Mouse (Mus musculus): ENCODE measurements around the gene Mfsd1.

Mfsd1 gene

DNA sequence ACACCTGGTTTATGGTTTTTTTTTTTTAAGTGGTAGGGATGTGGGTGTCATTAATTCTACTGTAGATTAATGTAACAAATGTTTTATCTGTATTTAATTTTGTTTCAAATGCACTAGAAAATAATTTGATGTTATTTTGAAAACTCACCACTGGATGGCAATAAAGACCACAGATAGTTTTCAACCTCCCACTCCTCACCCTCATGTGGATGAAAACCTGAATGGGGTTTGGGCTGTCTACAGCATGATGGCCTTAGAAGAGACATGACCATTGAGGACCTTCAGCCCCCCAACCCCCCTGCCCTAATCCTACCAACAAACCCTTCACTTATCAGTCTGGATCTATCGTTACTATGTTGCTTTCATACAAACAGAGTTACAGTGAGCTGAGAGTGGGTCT, 42.1 kb downstream of the Mfsd1 start:
- no peak for DNase-seq (ENCODE audit: low spot score)

GRCm38 (mm10) chr3:67643135-67643534, 60.6 kb downstream of the Mfsd1 start:
- no peak for DNase-seq (ENCODE audit: low spot score)

DNA sequence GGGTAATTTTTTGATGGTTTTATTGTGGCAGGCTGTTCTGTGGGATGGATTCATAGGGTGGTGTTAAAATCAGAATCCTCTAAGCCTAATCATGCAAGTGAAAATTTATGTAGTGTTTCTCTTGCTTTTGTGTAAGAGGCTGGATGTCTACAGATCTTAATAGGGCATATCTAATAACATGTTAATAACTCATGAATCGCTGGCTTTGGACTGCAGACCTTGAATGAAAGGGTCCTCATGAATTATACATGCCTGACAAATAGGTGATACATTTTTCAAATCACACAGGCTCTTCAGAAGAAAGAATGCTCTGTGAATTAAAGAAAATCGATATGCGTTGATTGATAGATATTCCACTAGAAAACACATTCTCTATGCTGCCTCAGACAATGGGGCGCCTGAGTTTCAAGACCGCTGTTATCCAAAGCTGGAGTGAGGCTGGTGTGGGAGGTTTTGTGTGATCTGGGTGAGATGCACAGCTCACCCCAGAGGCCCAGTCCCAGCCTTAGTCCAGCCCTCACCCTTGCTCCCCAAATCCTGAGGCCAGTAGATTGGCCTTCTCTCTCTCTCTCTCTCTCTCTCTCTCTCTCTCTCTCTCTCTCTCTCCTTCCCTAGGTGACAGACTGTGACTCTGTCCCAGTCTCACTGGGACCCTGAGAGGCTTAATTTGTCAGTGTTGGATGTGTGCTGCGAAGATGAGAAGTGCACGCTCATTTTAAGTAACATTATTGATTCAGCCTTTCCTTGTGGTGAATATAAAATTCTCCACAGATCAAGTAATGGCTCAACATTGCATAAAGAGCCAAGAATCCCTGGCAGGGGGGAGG, 63.3 kb downstream of the Mfsd1 start:
- DNase-seq (ENCODE audit: low spot score) = no peak

Data from c-Kit-positive CD71-positive TER-119-positive erythroid progenitor cells, embryonic 14.5 days (primary cell).